Mouse (Mus musculus) adrenal gland, adult (tissue): Measurements from ENCODE around the gene Il10rb.
"Not testable (repeated sequence)": the region's sequence is repeated elsewhere in the genome, so short reads cannot be mapped to it uniquely, and the experiment has no call there.

ENCODE experiments used
- DNase-seq, 2 experiments: peaks; one replicate each; pipeline ENCODE4 v3.0.0; 2022 to 2023; ENCODE audit warnings: low spot score in 1 of 2; ENCODE audit not compliant: inconsistent age in 2 of 2

The Il10rb gene

DNA sequence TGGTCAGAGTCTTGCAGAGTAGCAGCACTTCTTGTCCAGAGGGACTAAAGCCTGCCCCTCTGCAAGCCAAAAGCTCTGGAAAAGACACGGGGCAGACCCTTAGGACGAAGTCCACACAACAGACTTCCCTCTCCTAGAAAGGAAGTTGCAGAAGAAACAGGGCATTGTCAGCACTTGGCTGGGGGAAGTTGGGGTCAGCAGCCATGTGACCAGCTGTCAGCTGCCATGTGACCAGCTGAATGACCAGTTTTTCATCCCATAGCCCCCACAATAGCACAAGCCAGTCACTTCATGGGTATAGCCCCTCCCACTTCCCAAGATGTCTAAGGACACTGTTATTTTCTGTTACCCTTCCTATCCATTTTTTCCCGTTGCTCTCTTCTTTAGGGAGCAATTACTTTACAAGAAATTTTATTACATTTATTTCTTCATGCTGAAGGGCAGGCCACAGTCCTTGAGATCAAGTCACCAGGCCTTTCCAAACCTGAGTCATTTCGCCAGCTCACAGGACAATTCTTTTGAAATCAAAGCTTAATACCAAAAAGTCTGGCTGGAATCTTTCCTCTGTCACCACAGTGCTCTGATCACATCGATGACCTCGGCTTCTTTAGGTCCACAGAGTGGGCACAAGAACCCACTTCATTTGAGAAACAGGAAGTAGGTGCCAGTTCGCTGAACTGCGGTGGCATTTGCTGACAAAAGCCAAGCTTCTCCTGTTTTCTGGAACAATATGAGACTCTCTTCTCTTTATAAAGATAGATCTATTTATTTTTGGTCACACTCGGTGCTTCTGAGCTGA is 9.6 kb downstream of the Il10rb start:
- peak; percentile 78 to 90 for DNase-seq

DNA sequence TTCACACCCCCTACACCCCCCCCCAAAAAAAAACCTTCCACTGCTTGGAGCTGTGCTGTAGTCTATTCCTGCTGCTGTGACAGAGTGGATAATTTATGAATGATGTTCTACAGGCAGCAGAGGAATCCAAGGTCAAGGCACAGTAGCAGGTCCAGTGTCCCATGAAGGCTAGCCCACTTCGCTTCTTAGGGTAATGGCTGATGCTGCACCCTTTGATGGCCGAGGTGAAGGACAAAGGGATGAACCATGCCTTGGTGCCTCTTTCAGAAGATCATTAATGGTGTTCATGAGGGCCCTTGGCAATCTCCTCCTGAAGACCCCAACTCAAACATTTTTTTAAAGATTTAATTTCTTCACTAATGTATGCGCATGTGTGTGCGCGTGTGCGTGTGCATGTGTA is 10.4 kb downstream of the Il10rb start:
- peak in 1 of 2 experiments; percentile 72 for DNase-seq

DNA sequence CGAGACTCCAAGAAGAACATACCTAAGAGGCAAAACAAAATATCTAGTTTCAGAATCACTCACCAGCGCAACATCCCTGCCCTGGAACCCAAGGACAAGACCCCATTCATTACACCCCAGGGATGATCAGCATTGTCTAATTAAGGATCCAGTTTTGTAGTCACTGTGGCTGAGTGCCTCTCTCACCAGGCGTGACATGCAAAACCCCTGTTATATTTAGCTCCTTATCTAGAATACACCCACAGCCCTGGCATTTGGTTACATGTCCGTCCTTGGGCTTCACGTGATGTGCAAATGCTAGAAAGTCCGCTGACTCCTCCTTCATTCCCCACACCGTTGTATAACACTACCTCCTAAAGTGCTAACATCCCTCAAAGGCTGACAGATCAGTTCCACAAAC is 11.0 kb downstream of the Il10rb start:
- peak; percentile 55 to 79 for DNase-seq

DNA sequence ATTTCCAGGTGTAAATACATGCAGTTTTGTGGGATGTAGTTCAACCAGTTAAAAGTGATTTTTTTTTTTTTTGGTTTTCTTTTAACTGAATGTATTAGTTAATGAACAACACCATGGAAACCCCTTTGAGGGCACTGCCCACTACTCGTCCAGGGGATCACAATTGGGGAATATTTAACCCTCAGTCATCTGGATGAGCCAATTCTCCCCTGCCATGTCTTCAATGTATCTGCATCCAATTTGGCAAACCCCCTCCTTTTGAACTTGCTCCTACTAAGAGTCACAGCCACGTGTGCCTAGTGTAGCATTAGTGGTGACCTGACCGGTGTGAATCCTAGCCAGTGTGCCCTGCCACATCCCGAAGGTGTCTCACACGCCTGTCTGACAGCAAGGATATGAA is 12.6 kb downstream of the Il10rb start:
- no peak for DNase-seq

DNA sequence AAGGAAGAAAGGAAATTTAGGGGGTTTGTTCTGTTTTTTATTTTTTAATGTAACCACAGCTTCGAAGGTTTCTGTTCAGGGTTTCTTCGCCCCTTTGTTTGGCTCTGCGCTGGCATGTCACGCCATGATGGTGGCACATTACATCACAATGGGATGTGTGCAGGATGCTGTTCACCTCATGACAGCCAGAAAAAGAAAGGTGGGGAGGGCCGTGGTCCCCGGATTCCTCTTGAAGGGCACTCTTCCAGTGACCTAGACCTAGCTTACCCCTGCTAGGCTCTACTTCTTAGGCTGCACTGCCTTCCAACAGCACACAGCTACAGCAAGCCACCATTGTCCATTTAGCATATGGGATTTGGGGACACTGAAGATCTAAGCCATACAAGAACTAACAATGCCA is 19.9 kb downstream of the Il10rb start:
- no peak for DNase-seq

DNA sequence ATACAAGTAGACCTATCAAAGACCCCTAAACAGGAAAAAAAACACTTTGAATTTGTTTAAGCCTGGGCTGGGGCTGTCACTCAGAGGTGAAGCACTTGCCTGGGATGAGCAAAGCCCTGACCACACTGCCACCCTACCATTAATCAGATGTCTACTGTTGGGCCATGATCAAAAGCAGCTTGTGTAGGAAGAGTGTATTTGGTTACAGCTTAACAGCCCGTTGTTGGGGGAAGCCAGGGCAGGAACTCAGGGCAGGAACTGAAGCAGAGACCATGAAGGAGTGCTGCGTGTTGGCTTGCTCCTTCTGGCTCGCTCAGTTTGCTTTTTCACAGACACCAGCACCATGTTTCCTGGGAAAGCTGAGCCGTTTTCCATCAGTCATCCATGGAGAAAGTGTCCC is 20.6 kb downstream of the Il10rb start:
- peak in 1 of 2 experiments; percentile 59 for DNase-seq

DNA sequence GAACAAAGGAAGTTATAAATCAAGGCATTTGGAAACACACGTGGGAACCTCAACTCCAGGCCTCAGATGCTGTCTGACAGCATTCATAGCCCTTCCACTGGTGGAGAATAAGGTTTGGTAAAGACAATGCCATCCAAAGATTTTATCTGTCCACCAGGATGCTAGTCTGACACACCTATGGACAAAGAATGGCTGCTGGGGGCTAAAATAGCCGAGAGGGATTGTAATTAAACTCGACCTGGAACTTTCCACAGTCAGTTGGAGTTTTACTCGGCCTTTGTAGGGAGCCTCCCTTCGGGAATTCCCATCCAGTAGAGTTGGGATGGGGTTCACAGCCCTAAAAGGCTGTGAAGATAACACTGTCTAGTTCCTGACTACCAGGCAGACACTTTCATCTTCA is 21.5 kb downstream of the Il10rb start:
- DNase-seq = peak in 1 of 2 experiments; percentile 75

DNA sequence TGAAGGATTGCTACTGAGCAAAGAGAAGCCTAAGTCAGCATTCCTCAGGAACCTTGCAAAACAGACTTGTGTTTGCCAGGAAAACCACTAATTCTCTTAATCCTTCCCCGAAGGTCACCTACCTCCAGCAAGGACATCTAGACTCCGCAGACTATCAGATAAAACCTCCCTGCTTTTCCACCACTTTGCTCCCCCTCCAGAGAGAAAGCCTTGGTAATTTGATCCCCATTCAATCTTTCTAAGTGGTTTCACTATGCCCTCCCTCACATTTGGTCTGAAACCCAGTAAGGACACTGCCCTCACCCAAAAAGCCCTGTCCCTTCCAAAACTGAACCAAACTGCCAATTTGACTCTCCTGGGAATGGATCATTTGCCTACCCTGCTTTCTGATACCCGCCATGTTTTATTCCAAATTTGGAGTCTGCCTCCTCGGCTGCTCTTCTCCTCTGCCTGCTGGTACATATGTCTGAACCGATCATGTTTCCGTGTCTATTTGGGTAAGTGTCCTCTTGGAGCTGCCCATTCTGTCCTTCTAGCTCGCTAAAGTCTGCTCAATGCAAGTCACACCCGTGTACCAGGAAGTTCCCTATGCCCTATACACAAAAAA is 22.4 kb downstream of the Il10rb start:
- DNase-seq = peak; percentile 66 to 90

DNA sequence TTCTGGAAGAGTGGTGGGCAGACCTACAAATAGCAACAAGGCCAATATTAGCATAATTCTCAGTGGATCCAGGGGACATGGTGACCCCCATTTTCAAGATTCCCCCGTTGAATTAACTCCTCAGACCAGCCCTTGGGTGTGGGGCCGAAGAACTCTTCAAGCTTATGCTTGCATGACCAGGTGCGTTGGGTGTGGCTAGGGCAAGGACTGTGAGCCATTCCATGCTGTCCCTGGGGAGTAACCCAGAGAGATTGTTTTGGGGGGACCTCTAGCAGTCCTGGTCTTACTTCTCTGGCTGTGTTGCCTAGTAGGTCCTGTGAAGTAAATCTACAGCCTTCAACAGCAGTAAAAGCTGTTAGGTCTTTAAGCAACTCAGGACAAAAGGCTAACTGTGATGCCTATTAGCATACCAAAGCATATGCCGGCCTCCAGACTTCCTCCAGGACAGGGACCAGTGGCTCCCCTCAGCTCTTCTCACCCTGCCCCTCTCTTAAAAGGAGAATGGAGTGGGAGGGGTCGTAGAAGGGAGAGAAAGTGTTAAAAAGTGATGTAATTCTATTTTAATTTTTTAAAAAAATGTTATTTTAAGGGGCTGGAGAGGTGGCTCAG is 26.9 kb downstream of the Il10rb start:
- DNase-seq = peak in 1 of 2 experiments; percentile 31

DNA sequence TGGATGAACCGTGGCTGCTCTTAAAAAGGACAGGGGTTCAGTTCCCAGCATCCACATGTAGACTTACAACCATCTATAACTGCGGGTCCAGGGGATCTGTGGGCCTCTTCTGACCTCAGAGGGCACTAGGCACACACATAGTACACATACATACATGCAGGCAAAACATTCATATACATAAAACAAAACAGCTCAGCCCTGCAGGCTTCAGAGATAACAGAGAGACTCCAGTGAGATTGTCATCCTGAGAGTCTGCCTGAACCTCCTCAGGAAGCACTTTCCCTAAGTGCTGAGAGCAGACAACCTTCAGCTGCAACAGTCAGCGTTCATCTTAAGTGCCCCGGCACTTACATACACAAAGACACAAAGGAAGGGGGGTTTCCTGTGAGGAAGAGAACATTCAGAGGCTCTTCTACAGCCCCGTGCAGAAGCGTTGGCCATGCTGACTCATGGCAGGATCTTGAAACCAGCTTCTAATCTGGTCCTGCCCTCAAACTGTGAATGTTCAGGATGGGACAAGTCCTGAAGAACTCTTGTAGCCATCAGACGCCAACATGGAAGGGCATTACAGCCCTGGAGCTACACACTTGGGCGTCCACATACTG is 27.5 kb downstream of the Il10rb start:
- peak in 1 of 2 experiments; percentile 63 for DNase-seq

DNA sequence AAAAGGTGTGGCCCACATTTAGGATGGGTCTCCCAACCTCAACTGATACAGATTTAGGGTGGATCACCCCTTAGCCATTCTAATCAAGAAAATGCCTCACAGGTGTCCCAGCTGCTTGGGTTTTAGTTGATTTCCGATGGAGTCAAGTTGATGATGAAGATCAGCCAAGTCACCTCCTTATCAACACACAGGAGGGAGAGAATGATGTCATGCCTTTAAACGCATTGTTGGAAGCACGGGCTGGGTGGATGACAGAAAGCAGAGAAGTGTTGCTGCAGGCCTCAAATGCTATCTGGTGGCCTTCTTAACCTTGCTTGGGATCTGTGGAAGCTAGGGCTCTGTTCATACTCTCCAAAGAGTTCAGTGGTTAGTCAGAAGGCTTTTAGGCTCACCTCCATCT is 28.2 kb downstream of the Il10rb start:
- no peak for DNase-seq

DNA sequence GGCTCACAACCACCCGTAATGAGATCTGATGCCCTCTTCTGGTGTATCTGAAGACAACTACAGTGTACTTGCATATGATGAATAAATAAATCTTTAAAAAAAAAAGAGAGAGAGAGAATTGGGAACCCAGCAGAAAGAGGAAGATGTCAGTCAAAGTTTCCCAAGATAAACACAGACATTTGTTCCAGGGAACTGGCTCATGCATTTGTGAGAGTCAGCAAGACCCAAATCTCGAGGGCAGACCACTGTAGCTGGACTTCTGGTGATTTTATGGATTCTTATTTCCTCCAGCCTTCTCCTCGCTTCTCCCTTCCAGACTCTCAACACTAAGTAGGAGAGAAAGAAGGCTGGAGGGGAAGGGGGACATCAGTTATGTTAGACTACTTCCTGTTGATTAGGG is 32.1 kb downstream of the Il10rb start:
- no peak for DNase-seq

DNA sequence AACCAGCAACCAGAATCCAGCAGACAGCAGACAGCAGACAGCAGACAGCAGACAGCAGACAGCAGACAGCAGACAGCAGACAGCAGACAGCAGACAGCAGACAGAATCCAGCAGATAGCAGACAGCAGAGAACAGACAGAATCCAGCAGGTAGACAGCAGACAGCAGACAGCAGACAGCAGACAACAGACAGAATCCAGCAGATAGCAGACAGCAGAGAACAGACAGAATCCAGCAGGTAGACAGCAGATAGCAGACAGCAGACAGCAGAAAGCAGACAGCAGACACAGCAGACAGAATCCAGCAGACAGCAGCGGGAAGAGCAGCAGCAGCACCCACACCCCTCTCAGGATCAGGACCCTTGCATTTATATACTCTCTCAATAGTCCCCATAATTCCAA is 32.6 kb downstream of the Il10rb start:
- DNase-seq = not testable (repeated sequence)

DNA sequence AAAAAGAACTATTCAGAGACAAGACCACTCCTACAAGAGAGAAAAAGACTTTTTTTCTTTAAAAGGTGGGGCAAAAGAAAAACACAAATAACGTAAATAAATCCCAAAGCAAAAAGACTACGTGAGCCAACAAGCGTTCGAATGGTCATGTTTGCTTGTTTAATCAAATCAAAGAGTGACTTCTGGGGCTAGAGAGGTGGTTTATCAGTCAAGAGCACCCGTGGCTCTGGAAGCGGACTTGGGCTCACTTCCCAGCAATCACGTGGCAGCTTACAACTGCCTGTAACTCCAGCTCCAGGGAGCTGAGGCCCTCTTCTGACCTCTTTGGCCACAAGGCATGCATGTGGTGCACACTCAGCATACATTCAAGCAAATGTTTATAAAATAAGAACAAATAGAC is 35.4 kb downstream of the Il10rb start:
- DNase-seq = peak; percentile 78 to 85

DNA sequence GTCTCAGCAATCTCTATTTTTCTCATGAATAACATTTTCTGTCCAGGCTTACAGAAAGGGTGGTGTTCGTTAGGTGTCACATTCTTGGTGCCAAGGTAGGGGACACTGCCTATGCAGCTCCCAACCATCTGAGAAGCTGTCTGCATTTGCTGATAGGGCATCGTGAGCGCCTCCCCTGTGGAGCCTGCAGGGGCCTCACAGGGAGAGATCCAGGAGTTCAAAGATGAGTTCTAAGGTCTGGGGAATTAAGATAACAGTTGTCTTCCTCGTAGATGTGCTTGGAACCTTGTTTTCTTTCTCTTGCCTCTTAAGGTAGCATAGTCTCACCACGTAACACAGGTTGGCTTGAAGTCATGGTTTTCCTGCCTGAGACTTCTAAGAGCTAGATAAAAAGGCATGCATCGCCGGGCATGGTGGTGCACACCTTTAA is 35.9 kb downstream of the Il10rb start:
- DNase-seq = no peak

DNA sequence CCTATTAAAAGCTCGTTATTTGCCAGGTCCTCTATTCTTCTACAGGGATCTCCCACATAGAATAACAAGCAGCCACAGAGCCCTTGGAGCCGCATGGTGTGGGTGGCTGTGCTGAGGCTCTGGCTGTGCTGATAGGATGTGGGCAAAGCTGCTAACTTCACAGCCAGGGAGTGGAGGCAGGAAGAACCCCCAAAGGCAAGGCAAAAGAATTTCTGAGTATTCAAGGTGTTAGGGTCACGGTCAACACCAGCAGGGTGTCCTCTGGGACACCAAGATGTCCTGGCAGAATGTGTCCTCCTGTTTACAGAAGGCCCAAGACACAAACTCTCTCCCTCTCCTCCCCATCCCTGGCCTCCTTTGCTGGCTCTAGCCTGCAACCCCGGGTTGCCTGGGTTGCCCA is 36.5 kb downstream of the Il10rb start:
- no peak for DNase-seq

DNA sequence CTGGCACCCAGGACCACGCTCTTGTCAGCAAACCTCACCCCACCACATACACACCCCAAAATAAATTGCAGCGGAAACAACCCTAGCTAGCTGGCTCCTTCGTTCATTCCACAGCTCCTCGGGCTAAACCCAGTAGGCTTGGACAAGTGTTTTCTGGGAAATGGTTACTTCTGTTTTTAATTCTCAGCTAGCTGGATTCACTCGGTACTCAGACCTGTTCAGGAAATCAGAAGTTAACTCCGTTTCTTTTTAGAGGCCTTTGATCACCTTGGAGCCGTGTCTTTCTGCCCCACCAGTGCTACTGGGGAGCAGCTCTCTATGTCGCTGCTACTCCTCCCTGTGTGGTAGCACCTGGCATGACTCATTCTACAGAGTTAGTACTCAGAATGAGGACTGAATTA is 37.2 kb downstream of the Il10rb start:
- DNase-seq = no peak

DNA sequence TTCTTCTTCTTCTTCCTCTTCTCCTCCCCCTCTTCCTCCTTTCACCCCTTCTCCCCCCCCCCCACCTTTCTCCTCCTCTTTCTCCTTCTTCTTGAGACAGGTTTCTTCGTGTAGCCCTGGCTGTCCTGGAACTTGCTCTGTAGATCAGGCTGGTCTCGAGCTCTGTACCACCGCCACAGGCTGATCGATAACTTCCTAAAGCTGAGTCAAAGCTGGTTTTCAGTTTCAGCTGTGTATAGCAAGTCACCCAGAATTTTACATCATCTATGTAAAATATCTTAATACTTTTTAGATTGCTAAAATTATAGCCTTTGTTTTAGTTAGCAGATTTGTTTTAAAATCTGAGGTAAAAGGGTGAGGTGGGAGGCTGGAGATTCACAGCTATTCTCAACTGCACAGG is 38.9 kb downstream of the Il10rb start:
- DNase-seq = no peak

DNA sequence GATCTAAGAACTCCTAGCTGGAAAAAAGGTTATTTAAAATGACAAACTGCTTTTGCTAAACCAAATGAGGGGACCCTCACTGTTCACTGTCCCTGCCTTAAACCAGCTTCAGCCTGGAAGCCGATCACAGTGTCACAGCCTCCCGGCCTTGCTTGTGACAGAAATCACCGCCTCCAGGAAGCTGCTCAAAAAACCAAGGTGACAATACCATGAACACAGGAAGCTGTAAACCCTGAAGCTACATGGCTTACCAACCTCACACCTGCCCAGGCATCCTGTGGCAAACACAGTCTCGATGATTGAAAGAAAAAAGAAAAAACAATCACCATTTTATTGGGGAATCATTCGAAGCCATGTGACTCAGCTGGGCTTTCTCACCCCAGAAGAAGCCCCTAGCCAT is 39.6 kb downstream of the Il10rb start:
- no peak for DNase-seq

DNA sequence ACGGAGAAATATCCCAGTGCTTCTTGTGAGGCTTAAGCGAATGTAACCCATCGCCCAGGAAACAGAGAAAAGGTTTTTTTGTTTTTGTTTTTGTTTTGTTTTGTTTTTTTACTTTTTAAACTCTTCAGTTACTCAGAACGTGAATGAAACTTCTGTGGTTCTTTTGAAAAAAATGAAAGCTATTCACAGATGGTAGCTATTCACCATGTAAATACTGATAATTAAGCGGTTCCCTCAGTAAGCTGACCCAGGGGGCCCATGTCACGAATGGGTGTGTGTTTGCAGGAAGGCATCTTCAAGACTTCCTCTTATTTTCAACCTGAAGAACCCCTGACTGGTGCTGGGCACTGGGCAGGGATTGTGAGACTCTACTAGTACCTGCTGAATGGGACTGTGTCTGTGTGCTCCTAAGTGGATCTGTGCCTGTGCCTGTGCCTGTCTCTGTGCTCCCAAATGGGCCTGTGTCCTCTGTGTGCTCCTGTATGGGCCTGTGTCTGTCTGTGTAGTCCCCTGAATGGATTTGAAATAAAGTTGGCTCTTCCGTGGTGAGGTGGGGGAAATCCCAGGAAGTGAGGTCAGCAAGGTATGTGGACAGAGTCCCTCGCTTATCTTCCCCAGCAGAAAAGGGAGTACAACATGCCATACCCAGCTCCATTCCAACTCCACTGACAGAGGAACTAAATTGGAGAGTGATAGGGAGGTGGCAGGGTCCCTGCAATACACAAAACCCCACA is 41.0 kb downstream of the Il10rb start:
- no peak for DNase-seq

DNA sequence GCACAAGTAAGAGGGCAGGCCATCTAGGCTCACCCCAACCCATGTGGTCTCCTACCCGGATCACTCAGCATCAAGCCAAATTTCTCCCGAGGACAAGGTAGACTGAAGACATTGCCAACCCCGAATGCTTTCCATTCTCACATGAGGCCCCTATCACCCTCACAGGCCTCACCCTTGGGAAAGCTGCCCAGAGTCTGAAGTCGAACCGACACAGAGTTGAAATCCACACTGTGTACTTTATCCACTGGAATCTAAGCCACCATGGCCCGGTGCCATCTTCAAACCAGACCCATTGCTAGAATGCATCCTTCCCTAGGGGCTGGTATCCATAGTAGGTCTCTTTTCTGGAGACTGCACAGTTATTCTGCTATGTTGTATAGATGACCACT is 41.5 kb downstream of the Il10rb start:
- no peak for DNase-seq
